23 mouse cellular contexts compared by ENCODE assay signal in the genomic region with DNA sequence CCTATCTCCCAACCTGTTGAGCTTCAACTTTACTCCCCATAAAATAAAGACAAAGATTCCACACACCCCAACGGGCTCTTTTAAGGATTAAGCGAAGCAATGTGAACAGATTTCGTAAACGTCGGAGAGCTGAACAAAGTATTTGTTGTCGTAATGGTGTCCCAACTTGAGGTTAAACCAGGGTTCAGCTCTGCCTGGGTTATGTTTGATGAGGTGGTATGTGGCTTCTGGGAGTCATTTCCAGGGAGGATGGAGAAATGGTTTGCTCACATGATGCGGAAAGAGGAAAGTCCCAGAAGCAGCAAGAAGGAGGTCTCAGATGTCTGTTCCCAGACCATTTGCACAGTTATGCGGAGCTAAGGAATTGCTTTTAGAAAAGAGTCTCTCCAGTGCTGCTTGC.
"Had no signal": no experiment of that assay in that cellular context is flagged by ENCODE, and none has a peak within 500 bp of the region (broad histone marks: within the 10 kb centered on the region; RNA-seq: fewer than 3 reads in every experiment).

No protein-coding gene starts in this region.

- DNase-seq: gastrocnemius, adult 2 months; gastrocnemius, postnatal 10 days; gastrocnemius, postnatal 25 days; heart, postnatal 10 days; heart, postnatal 4 days; kidney, adult 18-20 months; kidney, adult 8-10 months; kidney, postnatal 10 days; kidney, postnatal 25 days; kidney, postnatal 4 days; liver had no signal

- H3K9ac ChIP-seq: heart, embryonic 12.5 days; hindbrain, embryonic 12.5 days; hindbrain, embryonic 14.5 days; intestine, embryonic 15.5 days; limb, embryonic 13.5 days had no signal

- H3K9me3 ChIP-seq: heart, embryonic 10.5 days; heart, embryonic 12.5 days; hindbrain, embryonic 10.5 days; hindbrain, embryonic 12.5 days; intestine, embryonic 15.5 days; limb, embryonic 13.5 days had no signal

- H3K27me3 ChIP-seq: heart, embryonic 12.5 days; hindbrain, embryonic 12.5 days; intestine, embryonic 15.5 days; limb, embryonic 13.5 days had no signal

- H3K4me3 ChIP-seq: gastrocnemius, adult 2 months; heart, embryonic 10.5 days; heart, embryonic 12.5 days; hindbrain, embryonic 10.5 days; hindbrain, embryonic 12.5 days; intestine, embryonic 15.5 days; layer of hippocampus, adult 2 months; left cerebral cortex, adult 2 months; limb, embryonic 13.5 days had no signal

- H3K27ac ChIP-seq: gastrocnemius, adult 2 months; heart, embryonic 10.5 days; hindbrain, embryonic 10.5 days; hindbrain, embryonic 12.5 days; intestine, embryonic 15.5 days; layer of hippocampus, adult 2 months; left cerebral cortex, adult 2 months; limb, embryonic 13.5 days had no signal

- H3K4me1 ChIP-seq: heart, embryonic 10.5 days; hindbrain, embryonic 12.5 days had no signal

- ATAC-seq: hindbrain, embryonic 16.5 days; inflammation-experienced regulatory T-cells, adult 6 months; intestine, embryonic 15.5 days; intestine, postnatal 0 days had no signal

- H3K36me3 ChIP-seq: heart, embryonic 10.5 days; heart, embryonic 12.5 days; hindbrain, embryonic 10.5 days; hindbrain, embryonic 12.5 days; intestine, embryonic 15.5 days; limb, embryonic 13.5 days had no signal

- H3K4me2 ChIP-seq: heart, embryonic 12.5 days; hindbrain, embryonic 12.5 days; hindbrain, embryonic 14.5 days; intestine, embryonic 15.5 days; limb, embryonic 13.5 days had no signal
